Mouse (Mus musculus): ENCODE measurements at regions not wholly inside any gene's neighbourhood (a gene's known extent, or its start where the extent isn't known, plus 50 kb on each side); places are given as distances from the start of the nearest gene placed in this dataset.

GRCm38 (mm10) chr10:67819534-67819933 is 92.9 kb downstream of the Zfp365 start:
- peak; percentile 16 for DNase-seq

GRCm38 (mm10) chr10:67813901-67814300 is 98.6 kb downstream of the Zfp365 start:
- no peak for DNase-seq

- DNase-seq = peak; percentile 25
These were observed 107.3 kb downstream of the Zfp365 start for GRCm38 (mm10) chr10:67805131-67805530.

GRCm38 (mm10) chr10:67804637-67805036 is 107.8 kb downstream of the Zfp365 start:
- DNase-seq = no peak

GRCm38 (mm10) chr10:67802156-67802555 is 110.3 kb downstream of the Zfp365 start:
- no peak for DNase-seq

- no peak for DNase-seq
These were observed 110.8 kb downstream of the Zfp365 start for GRCm38 (mm10) chr10:67801619-67802018.

- DNase-seq = no peak
These were observed 113.5 kb downstream of the Zfp365 start for GRCm38 (mm10) chr10:67798991-67799390.

- DNase-seq = no peak
These were observed 119.3 kb downstream of the Zfp365 start for GRCm38 (mm10) chr10:67793206-67793605.

GRCm38 (mm10) chr10:67789651-67790050 is 122.8 kb downstream of the Zfp365 start:
- no peak for DNase-seq

GRCm38 (mm10) chr10:67788116-67788515 is 124.3 kb downstream of the Zfp365 start:
- DNase-seq = no peak

- DNase-seq = peak; percentile 46
These were observed 126.9 kb downstream of the Zfp365 start for GRCm38 (mm10) chr10:67785563-67785962.

GRCm38 (mm10) chr10:67778341-67778740 is 134.1 kb downstream of the Zfp365 start:
- DNase-seq = no peak

GRCm38 (mm10) chr10:67777721-67778120 is 134.7 kb downstream of the Zfp365 start:
- DNase-seq = no peak

GRCm38 (mm10) chr10:67776851-67777250 is 135.6 kb downstream of the Zfp365 start:
- DNase-seq = no peak

- no peak for DNase-seq
These were observed 140.7 kb downstream of the Zfp365 start for GRCm38 (mm10) chr10:67771796-67772195.

GRCm38 (mm10) chr10:67766099-67766498 is 146.4 kb downstream of the Zfp365 start:
- DNase-seq = peak; percentile 64

- peak; percentile 14 for DNase-seq
These were observed 152.0 kb downstream of the Zfp365 start for GRCm38 (mm10) chr10:67760424-67760823.

- no peak for DNase-seq
These were observed 164.3 kb downstream of the Zfp365 start for GRCm38 (mm10) chr10:67748121-67748520.

GRCm38 (mm10) chr10:67747461-67747860 is 165.0 kb downstream of the Zfp365 start:
- no peak for DNase-seq

GRCm38 (mm10) chr10:67746140-67746539 is 166.3 kb downstream of the Zfp365 start:
- DNase-seq = no peak

- DNase-seq = no peak
These were observed 168.9 kb downstream of the Zfp365 start for GRCm38 (mm10) chr10:67743561-67743960.

- no peak for DNase-seq
These were observed 169.6 kb downstream of the Zfp365 start for GRCm38 (mm10) chr10:67742824-67743223.

GRCm38 (mm10) chr10:67742305-67742704 is 170.2 kb downstream of the Zfp365 start:
- DNase-seq = peak; percentile 20

- DNase-seq = no peak
These were observed 173.3 kb downstream of the Zfp365 start for GRCm38 (mm10) chr10:67739199-67739598.

GRCm38 (mm10) chr10:67736636-67737035 is 175.8 kb downstream of the Zfp365 start:
- DNase-seq = no peak

GRCm38 (mm10) chr10:67731577-67731976 is 180.9 kb downstream of the Zfp365 start:
- no peak for DNase-seq

All from lung, postnatal 10 days (tissue).